Mouse (Mus musculus) E14TG2a.4 (cell line): ENCODE measurements at regions not wholly inside any gene's neighbourhood (a gene's known extent, or its start where the extent isn't known, plus 50 kb on each side); places are given as distances from the start of the nearest gene placed in this dataset.

ENCODE experiments used
- CTCF ChIP-seq: conservative IDR thresholded peaks from 2 replicates; pipeline ENCODE4 v1.5.1; 2014; ENCODE audit warnings: low read length
- NANOG ChIP-seq: IDR thresholded peaks from 2 replicates; pipeline ENCODE4 v1.6.1; 2014; ENCODE audit warnings: borderline replicate concordance, low read length, mixed read lengths
- POU5F1 ChIP-seq: IDR thresholded peaks from 2 replicates; pipeline ENCODE4 v1.6.1; 2014; ENCODE audit warnings: low read length, borderline replicate concordance

DNA sequence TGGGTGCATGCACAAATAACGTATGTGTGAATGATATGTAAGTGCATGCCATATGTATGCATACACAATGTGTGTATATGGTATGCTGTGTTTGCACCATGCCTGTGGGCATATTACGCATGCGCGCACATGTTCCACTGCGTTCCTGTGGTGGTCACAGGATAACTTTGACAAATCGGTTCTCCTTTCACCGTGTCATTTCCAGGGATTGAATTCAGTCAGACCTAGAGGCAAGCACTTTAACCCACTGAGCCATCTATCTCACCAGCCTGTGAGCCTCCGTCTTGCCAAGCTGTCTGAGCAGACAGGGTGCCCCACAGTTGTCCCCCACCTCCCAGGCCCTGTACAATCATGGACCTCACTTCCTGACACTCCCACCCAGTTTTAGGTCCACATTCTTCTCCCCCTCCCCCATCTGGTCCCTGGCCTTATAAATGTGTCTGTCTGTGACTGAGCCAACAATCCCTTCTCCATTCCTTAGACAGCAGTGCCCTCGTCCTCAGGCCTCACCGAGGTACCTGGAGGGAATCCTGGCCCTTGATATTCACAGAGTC lies 81.8 kb upstream of the Ptpn1 start:
- no peak for TF ChIP-seq CTCF
- no peak for TF ChIP-seq POU5F1
- TF ChIP-seq NANOG: no peak
